Mouse (Mus musculus) small intestine, adult 2 months (tissue): Measurements from ENCODE around the gene Gm44805.

ENCODE experiments used
- CTCF ChIP-seq: fragments of 200-500 bp; IDR thresholded peaks from 2 replicates; pipeline ENCODE4 v1.5.1; 2012; ENCODE audit warnings: low read depth, mild to moderate bottlenecking, control low read depth, inconsistent platforms, low read length, moderate library complexity, mixed read lengths; ENCODE audit not compliant: insufficient replicate concordance, insufficient read length; ENCODE audit errors: extremely low read depth
- POLR2A ChIP-seq: fragments of 200-500 bp; IDR thresholded peaks from 2 replicates; pipeline ENCODE4 v1.6.1; 2012; ENCODE audit warnings: low read depth, mild to moderate bottlenecking, control low read depth, inconsistent platforms, low read length, moderate library complexity

- TF ChIP-seq CTCF (no peak), POLR2A (no peak)
Observed at GRCm38 (mm10) chr7:19694336-19695212, 13.4 kb upstream of the Gm44805 start.
